Mouse (Mus musculus): ENCODE data around the gene Gdi2.

Gdi2 gene

GRCm38 (mm10) chr13:3547410-3547809 lies 9.5 kb downstream of the Gdi2 start:
- no peak for DNase-seq (ENCODE audit: low read depth, low spot score)

- no peak for DNase-seq (ENCODE audit: low read depth, low spot score)
Observed at GRCm38 (mm10) chr13:3547856-3548255, 10.0 kb downstream of the Gdi2 start.

- DNase-seq (ENCODE audit: low read depth, low spot score) = peak; percentile 37
Observed at GRCm38 (mm10) chr13:3563130-3563529, 25.3 kb downstream of the Gdi2 start.

DNA sequence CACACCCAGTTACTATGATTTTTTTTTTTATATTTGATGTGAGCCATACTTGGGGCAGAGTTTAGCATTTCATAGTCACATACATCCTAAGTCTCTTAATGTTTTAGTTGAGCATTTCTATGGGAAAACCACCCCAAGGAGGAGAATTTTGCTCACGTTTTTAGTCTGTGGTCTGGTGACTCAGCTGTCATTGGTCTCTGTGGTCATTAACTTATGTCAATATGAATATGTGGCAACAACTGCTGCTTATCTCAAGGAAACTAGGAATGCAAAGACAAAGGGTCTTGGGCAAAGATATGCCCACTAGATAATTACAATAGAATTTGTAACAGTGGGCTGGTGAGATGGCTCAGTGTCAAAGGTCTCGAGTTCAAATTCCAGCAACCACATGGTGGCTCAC lies 26.1 kb downstream of the Gdi2 start:
- DNase-seq (ENCODE audit: low read depth, low spot score) = no peak

GRCm38 (mm10) chr13:3590789-3591188 lies 52.9 kb downstream of the Gdi2 start:
- peak; percentile 17 for DNase-seq (ENCODE audit: low read depth, low spot score)

GRCm38 (mm10) chr13:3594311-3594710 lies 56.4 kb downstream of the Gdi2 start:
- DNase-seq (ENCODE audit: low read depth, low spot score) = no peak

GRCm38 (mm10) chr13:3596232-3596631 lies 58.4 kb downstream of the Gdi2 start:
- no peak for DNase-seq (ENCODE audit: low read depth, low spot score)

GRCm38 (mm10) chr13:3609780-3610117 lies 71.9 kb downstream of the Gdi2 start:
- no peak for DNase-seq (ENCODE audit: low read depth, low spot score)

- DNase-seq (ENCODE audit: low read depth, low spot score) = peak; percentile 66
Observed at GRCm38 (mm10) chr13:3610118-3610794, 72.4 kb downstream of the Gdi2 start.

DNA sequence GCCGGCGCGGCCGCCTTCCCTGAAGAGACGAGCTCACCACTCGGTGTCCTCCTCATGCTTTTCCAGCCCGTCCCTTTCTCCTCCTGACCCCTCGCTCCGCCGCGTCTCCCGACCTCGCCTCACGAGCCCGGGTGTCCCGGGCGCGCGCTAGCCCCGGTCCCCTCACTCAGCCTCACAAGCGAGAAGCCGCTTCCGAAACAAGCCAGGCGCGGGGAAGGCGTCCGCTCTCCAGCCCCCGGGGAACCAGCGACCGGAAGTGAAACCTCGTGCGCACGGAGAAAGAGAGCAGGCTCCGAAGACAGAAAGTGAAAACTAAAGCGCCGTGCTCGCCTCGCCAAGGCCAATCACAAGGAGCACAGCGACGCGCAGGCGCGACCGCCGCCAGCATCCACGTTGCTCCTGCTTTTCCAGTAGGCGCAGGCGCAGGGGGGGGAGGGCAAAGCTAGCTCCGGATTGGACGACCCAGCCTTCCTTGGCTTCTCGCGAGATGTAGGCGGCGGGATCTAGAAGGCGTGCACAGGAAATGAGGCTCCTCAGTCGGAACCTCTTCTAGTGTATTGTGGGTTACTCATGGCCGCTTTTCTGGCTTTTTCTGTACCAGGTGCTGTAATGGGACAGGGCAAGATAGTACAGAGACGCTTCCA lies 73.1 kb downstream of the Gdi2 start, which contains the start of gene Fam208b:
Gene Fam208b (minus strand): TSS at position 314 of the 644 bp plus-strand sequence.
- peak; percentile 100 for DNase-seq (ENCODE audit: low read depth, low spot score)
